Mouse (Mus musculus) thymus, postnatal 36 days (tissue): ENCODE data around the gene Zfp367.

ENCODE experiments used
- DNase-seq, 2 experiments: peaks; one replicate each; pipeline ENCODE4 v3.0.0; 2022; ENCODE audit warnings: mixed read lengths in 2 of 2

Gene Zfp367

DNA sequence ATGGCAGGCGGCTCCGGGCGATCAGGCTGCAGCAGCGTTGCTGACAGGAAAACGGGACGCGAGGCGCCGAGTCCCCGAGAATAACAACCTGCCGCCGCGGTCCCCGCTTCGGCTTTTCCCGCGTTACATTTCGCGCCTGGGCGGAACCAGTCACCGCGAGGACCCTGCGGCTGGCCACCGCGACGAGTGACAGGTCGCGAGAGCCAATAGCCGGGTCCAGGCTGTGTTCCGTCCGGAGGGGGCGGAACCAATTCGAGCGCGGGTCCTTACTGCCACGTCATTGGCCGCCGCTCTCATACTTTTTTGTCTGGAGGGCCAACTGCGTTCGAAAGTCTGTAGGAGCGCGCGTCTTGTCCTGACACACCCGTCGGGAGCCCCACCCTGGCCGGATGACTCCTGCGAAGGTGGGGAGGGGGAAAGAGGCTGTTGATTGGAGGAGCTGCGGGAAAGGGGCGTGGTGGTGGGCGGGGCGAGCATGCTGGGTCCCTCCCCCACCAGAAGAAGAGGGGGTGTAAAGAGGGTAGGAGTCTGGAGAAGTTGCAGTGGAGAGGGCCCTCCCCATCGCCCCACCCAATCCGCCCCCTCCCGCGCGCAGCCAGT lies at the start of gene Zfp367:
TSS of gene Zfp367 (minus strand) at position 120 of the 600 bp plus-strand sequence.
- DNase-seq, result peak; percentile 99 to 100

DNA sequence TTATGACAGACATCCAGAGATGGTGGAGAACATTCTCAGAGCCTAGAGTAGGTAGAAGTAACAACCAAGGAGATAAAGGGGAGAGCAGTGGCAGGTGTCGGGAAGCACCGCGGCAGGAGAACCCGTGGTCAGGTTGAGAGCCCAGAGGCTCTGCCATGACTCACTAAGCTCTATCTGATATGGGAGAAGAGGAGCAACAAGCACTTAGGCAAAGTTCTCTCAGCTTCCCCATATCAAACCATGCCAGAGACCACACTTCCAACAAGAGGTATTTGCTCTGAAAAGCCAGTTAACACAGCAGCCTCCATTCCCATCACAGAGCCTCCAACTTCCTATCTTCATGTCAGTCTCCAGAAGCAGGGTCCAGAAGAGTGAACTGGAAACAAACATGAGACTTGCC lies 47.9 kb upstream of the Zfp367 start:
- no peak for DNase-seq

DNA sequence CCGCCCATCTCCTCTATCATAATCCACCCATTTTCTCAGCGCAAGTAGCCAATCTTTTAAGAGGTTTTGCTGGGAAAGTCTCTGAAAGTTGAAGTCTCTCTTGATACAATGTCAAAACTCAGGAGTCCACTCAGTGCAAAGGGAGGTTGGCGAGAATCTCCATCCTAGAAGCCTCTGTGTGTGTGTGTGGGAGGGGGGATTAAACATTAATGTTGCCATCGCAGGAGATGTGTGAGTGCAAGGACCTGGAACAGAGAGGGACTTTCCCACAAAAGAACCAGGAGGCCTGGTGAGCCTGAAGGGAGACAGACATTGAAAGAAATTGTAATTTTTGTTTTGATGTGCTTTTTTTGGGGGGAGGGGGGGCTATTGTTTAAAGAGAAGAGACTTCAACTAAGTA lies 45.3 kb upstream of the Zfp367 start:
- no peak for DNase-seq

DNA sequence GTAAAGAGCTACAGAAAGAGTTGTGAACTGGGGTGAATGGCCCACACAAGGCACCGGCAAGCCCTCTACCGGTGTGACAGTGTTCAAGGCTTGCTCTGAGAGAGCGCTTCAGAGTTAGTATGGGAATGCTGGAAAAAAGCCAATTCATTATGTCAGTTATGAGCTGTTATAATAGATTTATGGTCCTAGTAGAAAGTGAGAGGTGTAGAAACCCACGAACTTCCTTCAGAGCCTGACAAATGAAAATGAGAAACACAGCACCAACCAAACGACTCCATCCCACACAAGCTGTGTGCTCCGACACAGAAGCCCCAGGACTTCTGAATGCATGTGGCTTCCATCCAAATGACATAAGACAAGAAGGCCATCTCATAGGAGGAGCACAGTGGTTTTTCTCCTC lies 44.9 kb upstream of the Zfp367 start:
- DNase-seq, result no peak

DNA sequence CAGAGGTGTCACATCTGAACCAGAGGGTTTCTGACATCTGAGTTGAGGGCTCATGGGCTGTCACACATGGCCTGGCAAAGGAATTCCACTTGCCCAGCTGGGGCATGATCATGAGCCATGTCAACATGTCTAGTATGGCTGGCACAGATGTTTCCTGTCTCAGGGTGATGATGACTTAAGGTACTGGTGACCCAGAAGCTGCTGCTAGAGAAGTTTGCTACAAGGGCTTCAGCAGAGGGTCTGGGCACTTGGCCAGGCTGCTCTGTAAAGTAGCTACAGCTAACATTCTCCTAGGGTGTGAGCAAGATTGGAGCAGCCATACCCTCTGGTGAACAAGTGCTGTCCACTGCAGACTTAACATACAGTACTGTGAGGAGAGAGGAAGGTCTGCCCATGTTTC lies 34.1 kb upstream of the Zfp367 start:
- DNase-seq, result no peak

DNA sequence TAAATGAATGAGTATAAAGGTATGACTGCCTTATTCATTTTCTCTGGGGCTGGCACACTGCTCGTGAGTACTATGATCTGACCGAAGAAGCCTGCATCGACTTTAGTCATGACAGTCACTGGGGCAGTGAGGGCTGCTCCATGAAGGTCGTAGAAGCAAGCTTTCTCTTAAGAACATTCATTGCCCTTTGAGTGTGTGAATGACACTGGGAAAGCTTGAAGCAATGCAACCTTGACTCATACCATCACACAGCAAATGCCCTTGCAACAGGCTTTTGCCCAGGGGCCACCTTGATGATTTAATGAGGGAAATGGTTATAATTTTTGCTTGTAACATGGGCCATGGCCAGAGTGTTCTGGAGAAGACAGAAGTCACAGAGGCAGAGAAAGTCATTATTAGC lies 33.5 kb upstream of the Zfp367 start:
- no peak for DNase-seq

DNA sequence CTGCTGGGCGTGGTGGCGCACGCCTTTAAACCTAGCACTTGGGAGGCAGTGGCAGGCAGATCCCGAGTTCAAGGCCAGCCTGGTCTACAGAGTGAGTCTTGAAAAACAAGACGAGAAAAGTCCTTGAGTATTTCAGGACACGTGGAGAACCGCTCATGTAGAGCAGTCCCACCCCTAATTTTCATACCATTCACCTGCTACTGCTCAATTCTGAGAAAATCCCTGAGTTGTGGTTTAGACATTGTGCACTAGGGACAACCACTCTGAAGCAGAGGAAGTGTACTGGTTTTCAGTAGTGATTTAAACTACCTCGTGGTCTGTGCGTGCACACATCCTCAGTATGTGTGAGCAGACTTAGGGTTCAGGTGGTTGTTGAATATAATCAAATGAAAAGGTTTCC lies 32.6 kb upstream of the Zfp367 start:
- no peak for DNase-seq

DNA sequence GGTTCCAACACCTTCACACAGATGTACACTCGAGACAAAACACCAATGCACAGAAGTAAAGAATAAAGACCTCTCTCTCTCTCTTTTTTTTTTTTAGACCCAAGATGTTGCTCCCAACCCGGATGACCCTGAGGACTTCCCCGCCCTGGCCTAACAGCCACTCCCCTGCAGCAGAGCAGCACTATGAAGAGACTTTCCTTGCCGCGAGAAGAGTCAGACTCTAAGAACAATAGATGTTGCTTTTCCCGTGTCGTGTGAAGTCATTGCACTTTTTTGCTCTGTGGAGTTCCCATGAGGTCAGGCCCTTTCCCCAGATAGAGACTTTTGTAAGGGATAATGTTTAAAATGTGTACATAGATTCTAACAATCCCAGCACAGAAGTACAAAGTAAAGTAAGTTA lies 32.2 kb upstream of the Zfp367 start:
- no peak for DNase-seq

DNA sequence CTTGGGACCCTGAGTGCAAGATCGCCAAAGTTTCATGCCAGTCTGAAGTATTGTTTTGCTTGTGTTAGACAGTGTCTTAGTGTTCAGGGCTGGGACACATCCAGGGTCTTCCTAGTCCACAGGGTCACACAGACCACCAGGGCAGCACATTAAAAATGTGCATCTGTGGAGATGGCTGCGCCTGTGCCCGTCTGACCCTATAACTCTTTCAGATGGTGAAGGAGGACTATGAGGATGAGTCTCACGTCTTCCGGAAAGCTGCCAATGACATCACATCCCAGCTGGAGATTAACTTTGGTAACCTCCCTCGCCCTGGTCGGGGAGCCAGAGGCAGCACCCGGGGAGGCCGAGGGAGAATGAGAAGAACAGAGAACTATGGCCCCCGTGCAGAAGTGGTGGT lies 31.4 kb upstream of the Zfp367 start:
- DNase-seq, result no peak

DNA sequence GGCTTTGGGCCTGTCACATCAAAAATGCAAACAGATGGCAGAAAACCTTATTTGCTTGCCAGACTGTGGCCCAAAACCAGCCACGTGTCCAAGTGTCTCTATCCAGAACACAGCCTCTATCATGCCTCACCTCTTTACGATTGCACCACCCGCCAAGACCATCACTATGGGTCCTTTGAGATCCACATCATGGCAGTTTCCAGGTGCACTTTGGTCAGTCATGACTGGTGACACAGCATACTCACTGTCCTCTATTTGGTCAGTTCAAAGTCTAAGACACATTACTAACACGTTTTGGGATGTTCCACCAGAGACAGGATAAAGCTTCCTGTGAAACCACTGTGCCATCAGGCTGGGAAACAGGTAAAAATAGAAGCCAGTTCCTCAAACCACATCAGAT lies 30.6 kb upstream of the Zfp367 start:
- no peak for DNase-seq

DNA sequence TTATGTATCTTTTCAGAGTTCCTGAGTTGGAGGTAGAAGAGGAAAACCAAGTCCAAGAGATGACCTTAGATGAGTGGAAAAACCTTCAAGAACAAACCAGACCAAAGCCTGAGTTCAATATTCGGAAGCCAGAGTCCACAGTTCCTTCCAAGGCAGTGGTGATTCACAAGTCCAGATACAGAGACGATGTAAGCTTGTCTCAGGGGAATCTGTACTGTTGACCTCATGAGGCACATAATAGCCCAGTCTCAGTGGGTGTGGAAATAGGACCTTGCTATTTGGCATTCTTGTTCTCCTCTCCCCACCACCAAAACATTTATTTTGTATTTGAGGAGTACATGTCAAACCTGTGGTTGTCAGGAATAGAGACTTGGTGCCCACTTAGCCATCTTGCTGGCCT lies 29.1 kb upstream of the Zfp367 start:
- no peak for DNase-seq

DNA sequence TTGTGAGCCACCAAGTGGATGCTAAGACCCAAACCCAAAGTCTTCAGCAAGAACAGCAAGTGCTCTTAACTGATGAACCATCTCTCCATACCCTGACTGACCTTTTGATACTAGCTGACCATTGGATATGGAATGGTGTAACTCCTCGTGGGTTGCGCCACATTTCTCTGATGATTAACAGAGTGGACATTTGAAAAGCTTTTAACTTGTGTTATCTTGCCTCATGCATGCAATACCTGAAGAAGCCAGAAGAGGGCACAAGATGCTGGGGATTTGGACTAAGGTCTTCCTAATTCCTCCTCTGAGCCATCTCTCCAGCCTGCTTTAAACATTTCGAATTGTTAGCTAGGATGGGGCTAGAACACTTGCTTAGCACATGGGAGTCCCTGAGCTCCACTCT lies 27.9 kb upstream of the Zfp367 start:
- peak; percentile 21 to 36 for DNase-seq

DNA sequence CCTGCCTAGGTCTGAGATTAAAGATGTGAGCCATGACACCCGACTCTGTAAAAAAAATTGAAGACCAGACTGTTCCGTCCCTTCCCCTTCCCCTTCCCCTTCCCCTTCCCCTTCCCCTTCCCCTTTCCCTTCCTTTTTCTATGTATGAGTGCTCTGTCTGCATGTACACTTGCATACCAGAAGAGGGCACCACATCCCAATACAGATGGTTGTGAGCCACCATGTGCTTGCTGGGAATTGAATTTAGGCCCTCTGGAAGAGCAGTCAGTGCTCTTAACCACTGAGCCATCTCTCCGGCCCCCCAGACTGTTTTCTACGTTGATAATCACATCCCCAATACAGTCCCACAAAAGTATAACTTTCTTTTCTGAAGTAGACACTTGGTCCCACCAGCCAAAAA lies 27.3 kb upstream of the Zfp367 start:
- no peak for DNase-seq

DNA sequence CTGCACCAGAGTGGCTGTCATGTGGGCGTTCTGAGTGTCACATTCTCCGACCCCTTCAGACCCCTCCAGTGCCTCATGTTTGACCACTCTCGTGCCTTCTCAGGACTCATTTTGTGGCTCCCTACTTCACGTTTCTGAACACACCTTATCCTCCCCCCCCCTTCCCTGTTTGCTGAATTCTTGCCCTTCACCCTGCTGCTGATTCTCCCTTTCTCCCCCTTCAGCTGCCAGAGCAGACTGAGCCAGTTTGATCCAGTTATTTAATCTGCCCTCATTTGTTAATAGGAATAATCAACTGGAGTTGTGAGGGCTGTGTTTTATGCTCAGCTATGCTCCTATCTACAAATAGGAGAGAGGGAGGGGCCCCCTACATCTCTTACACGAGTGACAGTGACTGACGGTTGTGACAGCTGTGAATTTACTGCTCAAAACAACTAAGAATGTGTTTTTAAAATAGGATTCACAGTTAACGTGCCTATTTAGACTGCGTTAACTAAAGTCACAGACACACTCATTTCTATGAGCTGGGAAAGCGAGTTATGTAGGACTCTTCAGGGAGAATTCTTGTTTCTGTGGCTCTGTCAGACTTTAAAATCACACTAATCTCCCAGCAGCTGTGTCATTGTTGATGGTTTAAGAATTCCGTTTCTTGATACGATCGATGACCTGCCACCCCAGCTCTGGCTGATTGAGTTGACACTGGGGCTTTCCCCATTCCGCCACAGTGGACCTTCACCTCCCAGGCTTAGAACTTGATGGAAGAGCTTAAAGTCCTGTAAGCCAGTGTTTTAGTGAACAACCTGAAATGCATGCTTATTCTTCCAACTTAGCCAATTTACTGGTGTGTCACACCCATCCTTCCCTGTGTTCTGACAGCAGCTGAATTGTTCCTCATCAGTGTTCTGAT lies 26.0 kb upstream of the Zfp367 start:
- DNase-seq, result no peak

DNA sequence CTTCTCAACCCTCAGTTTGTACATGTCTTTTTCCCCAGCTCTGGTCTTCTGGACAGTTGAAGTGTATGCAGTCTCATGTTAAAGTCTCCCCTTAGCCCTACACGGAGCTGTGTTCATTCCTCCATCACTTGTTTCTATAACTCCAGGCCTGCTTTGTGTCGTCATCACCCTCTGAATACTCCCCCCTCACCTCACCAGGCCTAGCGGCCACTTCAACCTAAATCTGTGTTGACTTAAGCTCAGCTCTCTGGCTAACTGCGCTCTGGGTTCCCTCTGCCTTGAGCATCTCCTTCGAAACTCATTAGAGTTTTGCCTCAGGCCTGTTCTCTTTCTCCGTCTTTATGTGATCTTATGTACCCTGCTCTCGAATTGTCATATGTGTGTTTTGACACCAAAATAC lies 25.0 kb upstream of the Zfp367 start:
- no peak for DNase-seq

DNA sequence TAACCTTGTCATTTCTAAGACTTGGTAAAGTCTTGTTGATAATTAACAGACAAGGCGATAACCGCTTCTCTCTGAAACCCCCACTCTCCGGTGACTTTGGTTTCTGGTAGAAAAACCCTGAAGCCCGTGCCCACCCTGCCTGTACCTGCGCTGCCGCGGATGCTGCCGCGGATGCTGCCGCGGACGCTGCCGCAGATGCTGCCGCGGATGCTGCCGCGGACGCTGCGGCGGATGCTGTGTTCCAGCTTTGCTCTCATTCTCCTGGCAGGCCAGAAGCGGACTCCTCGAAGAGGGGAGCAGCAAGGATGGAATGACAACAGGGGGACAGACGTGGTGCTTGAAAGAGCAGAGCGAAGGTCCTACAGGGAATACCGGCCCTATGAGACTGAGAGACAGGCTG lies 16.7 kb upstream of the Zfp367 start:
- no peak for DNase-seq

DNA sequence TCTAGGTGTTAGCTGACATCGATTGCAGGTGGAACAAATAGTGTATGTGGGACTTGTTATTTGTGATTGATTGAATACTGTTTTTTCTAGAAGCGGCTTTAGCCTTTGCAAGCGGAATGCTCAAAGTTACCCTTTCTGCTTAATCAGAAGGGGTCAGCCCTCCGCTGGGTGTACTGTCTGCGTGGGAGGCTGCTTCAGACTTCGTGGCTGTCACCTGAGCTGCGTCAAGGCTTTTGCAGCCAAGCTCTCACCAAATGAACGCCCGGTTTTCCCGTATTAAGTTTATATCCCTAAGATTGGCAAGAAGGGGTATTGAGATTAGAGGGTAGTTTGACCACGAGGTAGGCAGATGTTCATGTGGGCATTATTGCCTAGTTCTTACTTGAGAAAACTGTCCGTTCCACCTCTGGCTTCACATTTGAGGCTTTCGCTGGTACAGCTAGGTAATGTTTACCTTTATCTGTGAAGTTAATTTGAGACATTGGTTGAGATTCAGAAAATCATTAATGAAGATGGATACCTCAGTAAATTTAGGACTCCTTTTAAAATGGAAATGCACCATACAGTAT lies 10.2 kb upstream of the Zfp367 start:
- DNase-seq, result no peak

DNA sequence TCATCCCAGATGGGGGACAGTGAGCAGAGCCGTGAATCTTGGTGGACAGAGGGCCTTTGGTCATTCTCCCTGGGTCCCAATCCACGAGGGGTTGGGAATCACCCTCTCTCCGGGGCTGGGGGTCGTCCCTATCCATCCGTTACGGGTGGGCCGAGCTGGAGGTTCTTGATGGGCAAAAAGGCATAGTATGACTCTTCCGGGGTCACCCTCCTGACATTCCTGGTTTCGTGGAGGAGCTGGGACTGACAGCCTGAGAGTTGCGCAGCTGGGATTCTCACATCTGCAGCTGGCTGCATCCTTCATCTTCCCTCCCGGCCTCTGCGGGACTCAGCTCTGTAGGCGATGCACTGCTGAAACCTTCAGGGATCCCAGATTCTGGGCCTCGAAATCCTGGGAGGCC lies 9.6 kb upstream of the Zfp367 start:
- DNase-seq, result peak; percentile 11 to 26

DNA sequence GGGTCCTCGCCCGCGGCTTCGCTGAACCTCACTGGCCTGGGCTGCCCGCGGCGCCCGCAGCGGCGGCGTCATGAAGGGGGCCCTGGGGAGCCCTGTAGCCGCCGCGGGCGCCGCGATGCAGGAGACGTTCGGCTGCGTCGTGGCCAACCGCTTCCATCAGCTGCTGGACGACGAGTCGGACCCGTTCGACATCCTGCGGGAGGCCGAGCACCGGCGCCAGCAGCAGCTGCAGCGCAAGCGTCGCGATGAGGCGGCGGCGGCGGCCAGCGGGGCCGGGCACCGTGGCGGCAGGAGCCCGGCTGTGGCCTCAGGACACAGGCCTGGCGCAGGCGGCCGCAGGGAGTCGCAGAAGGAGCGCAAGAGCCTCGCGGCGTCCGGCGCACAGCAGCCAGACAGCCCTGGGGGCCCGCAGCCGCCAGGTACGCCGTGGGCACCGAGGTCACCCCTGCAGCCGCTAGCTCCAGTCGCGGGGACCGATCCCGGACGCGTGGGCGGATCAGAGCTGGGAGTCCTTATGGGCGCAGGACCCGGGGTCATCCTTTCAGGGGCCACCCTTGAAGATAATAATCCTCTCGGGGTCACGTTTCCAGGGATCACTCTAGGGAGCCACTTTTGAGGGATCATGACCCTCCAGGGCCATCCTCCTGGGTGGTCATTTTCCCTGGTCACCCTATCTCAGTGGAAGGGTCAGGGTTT lies 9.1 kb upstream of the Zfp367 start:
- DNase-seq, result peak in 1 of 2 experiments; percentile 66

DNA sequence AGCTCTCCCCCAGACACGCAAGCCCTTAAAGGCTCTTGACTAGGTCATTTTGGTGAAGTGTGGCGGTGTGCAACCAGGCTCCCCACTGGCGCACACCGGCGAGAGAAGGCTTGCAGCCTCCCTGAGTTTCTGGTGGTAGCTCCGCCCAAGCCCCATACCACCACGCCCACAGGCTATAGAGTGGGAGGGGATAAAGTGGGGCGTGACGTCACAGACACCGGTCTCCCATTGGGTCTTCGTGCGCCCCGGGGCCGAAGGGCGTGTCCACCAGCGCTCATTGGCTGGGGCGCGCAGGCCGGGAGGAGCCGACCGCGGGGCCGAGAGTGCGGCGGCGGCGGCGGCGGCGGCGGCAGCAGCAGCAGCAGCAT lies 8.5 kb upstream of the Zfp367 start, which contains the start of gene Habp4:
TSS of gene Habp4 (plus strand) at position 277 of the 368 bp plus-strand sequence.
- DNase-seq, result peak; percentile 99

DNA sequence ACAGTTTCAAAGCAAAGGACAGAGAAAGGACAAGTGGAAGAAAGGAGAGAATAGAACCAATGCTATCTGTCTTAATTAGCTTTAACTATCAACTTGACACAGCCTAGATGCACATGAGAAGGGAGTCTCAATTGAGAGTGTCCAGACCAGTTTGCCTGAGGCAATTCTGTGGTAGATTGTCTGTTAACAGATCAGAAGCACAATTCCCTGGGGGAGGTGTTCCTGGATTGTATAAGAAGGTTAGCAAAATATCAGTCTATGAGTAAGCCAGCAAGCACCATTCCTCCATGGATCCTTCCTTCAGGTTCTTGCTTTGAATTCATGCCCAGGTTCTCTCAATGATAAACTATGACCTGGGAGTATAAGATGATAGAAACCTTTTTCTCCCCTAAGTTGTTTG lies 4.0 kb upstream of the Zfp367 start:
- no peak for DNase-seq

DNA sequence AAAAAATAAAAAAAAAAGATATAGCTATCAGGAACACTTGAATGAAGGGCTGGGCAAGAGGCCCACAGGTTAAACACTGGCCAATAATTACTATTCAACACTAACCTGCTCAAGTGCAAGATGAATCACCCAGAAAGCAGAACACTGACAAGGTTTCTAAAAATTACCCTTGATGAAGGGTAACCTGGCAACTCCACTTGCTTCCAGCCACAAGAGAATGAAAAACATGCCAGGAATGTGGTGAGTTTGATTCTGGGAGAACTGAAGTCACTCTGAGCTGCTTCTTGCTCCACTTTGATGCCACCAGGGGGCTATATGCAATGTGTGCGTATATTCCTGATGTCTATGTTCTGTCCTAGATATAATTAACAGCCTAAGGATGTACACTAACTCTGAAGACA lies 2.2 kb upstream of the Zfp367 start:
- no peak for DNase-seq

DNA sequence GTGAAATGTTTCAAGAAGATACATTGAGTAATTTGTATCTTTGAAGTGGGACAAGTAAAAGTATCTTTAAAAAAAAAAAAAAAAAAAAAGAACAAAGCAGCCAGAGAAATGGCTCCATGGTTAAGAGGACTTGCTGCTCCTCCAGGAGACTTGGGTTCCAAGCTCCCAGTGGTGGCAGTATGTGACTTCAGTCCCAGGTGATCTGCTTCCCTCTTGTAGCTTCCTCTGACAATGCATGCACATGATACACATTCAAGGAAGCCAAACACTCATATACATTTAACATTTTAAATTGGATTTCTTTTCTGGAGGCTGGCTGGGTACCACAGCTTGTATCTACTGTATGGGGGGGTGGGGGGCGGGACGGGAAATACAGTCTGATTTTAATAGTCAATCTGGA lies 1.6 kb upstream of the Zfp367 start:
- no peak for DNase-seq
